Mouse (Mus musculus) thymus, postnatal 14 days (tissue): ENCODE results near the gene Boc.
A peak's percentile ranks its signal among the peaks of the same experiment; 100 is the strongest.

Experiments
- DNase-seq: peaks from one replicate; pipeline ENCODE4 v3.0.0; 2021

Gene Boc

DNA sequence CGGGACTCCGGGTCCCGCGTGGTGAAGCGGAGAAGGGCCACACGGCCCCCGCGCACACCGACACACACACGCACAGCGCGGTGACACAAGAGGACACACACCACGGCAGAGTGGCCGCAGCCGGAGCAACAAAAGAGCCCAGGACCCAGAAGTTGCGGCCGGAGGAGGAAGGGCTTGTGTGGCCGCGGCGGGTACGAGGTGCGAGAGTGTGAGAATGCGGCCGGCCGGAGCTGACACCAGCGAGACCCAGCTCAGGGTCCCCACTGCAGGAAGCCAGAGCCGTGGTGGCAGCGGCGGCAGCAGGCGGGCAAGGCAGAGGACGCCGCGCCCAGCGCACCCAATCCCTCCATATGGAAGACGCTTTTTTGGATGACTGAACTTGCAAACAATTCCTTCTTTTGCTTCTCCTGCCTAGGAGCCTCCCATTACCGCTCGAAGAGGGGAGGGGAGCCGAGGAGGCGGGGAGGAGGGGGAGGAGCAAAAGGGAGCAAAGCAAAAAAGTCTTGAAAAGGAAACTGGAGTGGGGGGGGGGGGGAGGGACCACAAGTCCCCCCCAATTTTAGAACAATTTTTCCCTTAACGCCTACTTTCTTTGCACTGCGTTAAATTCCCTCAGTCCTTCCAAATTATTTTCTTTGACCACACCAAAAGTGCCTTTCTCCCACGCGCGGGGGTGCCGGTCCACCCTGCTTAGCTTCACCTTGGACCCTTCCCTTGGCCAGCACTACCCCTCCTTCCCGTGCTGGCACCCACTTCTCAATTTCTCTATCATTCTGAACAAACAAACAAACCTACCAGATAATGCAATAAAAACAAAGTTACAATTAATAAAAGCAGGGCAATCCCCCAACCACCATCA, at the start of gene Boc:
Boc (minus strand) TSS at position 427 of the 859 bp plus-strand sequence.
- DNase-seq, result peak; percentile 15

DNA sequence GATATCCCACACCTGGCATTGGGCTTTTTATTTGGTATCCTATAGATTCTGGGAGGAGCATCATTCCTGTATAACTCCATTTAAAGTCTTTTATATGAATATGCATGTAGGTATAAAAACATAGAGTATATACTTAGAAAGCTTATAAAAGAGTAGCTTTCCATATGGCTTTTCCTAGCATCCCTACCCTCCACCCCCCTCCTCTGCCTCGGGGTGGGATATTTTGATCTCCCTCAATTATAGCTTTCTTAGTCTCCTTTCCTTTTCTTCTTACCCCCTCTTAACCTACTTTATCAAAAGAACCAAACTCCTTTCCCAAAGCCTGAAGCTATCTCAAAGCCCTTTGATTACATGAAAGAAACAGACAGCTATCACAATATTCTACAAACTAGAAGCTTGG, 47.9 kb upstream of the Boc start:
- no peak for DNase-seq

DNA sequence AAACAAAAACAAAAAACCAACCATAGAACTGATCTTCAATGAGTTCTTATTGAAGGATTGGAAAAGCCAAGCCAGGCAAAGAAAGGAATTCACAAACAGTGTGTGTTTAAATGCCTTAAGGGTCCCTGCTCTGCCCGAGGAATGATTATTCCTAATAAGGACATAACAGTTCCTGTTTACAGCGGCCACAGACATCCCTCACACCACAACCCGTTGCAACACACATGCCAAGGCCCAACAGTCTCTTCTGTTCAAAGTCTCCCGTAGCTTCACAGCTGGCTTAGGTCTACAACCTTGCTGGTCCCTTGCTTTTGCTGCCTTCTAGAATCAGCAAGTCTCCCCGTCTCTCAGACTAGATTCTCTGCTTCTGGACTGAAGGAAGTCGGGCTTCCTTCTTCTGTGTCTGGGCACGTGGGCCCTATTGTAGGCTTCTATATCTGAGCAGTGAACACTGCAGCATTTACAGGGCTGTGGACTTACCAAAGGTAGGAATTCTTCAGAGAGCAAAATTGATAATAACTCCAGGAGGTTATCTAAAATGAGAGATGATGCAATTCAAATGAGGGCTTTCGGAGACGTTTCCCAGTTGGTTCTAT, 45.4 kb upstream of the Boc start:
- no peak for DNase-seq

DNA sequence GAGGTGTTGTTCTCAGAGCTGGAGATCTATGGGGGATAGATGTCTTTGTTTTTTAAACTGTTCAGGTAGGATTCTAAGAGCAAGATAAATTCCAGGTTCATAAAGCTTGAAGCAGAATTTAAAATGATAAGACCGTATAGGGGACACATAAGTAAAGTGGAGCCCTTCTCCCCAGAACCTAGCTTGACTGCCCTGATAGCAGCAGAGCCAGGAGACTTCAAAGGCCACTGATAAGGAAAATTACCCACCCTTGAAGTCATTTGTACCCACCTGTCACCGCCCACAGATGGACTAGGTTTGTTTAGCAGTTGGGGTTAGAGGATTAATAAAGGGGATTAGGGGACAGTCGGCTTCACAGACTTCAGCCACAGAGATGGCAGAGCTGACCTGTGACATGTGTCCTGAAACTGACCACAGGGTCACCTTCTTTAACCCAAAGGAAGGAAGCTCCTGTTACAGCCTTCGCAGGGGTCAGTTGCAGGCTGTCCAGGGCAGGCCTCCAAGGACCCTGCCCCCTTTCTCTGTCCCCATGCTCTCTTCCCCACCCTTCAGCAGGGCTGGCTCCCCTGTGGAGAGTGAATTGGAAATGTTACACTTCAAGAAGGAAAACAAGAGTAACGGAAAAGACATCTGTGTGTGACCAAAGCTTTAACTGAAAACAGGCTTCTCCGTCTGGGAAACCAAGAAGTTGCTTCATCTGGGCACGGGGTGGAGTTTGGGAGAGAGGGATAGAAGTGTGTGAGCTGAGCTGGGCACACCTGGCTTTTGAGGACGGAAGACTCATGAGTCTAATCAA, 43.5 kb upstream of the Boc start:
- DNase-seq, result no peak

DNA sequence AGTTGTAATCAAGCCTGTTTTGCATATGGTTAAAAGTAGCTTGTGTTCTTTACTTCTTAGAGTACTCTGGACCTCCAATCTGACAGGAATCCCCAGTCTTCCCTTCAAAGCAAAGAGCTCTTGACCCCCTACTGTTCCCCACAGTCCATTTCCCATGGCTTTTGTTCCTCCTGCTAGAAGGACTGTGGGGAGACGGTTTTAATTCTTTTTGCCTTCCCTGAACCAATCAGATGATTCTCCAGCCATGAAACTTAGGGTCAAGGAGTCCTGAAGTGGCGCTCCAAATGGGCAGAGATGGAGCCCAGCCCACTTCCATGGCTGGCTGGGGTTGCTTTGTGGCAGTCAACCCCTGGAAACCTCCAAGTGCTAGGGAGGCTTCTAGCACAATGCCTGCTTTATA, 42.5 kb upstream of the Boc start:
- DNase-seq, result no peak

DNA sequence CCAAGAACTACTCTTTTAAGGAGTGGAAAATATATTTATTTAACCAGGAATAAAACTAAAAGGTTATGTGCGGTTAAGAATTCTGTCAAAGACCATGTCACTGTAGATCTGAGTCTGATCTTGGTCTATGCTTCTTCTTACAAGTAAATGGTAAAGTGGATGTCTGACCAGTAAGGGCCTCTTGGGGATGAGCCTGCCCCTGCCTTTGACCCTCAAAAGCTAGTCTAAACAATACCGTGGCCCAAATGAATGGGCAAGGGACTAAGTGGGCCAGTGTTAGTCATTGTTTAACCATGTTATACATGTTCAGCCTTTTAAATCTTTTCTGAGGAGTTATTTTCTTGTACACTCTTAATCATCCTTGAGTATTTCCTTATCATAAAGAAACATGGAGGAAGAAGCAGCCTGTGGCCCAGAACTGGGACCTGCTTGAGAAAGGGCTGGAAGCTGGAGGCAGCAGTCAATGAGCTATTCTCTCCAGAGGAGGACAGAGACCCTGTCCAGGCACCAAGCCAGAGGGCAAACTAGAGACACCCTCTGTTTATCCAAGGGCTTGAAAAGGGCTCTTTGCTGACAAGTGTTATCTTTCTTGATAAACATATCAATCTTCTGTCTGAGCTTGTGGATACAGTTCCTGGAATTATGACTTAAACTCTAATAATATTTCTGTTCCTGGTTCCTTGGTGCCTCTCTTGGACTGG, 38.6 kb upstream of the Boc start:
- no peak for DNase-seq

DNA sequence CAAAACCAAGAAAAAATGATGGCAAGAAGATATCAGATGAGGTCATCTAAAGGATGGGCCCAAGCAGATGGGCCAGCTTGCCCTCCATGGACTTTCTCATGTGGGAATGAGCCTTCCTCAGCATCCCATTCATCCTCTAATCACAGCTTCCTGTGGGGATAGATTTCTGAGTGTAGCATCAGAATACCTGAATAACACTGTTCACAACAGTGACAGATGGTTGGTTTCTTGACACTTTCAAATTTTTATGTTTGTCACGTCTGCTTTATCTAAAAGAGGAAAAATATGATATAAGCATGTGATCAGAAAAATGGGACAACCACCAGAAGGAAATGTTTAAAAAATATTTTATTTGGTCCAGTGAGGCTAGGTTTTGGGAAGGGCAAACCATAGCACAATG, 30.8 kb upstream of the Boc start:
- no peak for DNase-seq

DNA sequence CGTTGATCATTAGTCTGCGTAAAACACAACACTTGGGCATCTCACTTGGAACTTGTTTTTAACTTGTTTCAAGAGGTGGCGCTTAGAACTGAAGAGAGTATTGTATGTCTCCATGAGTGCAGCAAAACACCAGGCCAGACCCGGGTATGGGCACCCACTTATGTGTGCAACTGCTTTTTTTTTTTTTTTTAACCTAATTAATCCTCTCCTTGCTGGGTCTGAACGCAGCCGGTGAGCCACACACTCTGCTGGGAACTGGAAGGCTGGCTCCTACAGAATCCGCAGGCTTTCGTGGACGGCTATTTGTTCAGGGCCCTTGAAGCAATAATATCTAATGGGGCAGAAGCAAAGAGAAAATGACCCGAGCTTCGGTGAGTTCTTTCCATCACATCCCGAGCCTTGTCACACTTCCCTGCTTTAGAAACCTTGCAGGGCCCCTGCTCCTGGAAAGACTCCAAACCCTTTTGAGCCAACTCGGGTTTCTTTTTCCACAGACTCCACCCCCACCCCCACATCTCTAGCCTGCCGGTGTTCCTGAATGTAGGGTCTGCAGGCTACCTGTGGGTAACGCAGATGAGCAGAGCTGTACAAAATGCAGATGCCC, 20.8 kb upstream of the Boc start:
- DNase-seq, result no peak

DNA sequence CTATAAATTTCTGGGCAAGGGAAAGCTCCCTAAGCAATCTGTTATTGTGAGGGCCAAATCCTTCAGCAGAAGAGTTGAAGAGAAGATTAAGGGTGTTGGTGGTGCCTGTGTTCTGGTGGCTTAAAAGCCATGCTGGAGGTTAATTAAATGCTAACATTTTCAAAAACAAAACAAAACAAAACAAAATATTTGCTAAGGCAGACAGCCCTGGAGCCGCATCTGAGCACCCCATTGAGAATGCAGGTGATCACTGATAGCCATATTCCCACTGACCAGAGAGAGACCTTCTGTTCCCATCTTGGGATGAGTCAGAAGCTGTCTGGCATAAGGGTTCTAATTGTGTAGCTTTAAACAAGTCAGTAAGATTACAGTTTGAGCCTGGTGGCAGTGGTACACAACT, 19.9 kb upstream of the Boc start:
- DNase-seq, result no peak

DNA sequence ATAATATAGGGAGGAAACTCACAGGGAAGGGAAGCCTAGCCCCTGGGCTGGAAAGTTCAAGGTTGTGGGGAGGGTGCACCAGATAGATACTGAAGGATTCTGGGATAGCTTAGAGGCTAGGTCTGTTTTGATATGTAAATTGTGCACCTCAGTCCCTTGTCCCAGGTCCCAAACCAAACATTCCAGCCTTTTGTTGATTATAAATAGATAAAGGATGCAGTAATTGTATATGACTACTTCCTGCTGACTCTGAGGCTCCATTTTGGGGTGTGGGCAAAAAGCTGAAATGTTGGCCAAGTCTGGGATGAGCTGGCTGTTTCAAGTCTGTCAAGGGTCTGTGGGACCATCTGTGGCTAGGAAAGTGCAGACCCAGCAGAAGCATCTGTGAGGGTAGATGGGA, 9.4 kb upstream of the Boc start:
- no peak for DNase-seq

DNA sequence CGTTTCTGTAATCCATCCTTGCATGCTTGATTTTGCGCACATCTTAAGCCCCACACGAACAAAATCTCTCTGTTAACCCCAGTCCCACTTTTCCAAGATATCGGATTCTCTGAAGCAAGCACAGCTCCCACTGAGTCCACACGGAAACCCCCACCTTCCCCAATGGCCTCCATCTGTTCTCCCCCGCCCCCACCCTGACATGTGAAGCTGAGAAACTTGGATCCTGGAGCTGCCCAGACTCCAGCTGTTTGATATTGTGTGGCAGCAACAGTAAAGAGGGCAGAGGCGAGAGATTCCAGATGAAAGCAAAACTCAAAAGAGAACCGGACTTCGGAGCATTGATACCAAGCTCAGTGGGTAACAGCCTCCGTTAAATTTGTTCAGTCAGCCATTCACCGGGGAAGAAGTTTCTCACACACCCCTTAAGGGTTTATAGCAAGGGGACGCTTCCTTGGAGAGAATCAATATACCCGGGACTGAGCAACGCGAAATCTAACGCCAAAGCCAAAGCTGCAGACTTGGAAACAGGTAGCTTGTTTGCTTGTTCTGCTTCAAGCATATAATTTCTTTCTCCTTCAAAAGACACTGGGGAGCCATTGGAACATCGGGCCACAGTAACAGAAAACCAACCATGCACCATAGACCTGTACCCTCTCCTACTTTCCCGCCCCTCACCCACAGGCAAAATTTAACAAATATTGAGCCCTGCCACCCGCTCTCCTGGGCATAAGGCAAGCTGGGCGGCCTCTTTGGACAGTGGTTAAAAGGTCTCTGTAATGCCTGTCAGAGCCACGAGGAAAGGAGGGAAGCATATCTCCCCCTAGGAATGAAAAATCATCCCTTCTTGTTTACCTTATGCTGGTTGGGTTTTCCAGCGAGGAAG, 6.9 kb upstream of the Boc start:
- no peak for DNase-seq

DNA sequence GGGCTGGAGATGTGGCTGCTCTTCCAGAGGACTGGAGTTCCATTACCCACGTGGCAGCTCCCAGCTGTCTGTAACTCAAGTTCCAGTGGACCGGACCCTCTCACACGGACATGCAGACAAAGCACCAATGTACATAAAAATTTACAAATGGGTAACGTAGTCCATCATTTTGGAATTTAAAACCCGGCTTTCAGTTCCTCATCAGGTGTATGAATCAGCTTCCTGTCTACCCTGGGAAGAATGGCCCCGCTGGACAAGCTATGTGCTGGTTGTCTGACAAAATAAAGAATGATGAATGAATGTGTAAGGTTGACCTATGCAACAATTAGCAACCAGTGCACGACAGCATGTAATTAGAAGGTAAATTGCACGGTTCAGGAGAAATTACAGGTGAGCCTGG, 5.7 kb upstream of the Boc start:
- DNase-seq, result no peak

DNA sequence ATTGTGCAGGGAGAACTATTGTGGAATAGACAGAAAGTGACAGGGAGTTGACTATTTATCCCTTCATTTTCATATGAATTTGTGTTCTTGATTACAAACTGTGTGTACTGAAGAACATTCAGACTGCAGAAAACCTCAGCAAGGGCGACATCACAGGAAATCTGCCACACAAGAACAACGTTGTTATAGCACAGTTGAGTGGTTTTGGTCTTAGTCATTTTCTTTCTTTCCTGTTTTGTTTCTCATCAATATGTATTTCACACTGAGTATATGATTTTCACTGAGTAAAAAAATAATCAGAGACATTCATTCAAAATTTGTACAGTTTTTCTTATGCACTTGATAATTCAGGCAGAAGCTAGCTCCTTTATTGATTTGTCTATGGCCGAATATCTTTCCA, 3.4 kb upstream of the Boc start:
- DNase-seq, result no peak

DNA sequence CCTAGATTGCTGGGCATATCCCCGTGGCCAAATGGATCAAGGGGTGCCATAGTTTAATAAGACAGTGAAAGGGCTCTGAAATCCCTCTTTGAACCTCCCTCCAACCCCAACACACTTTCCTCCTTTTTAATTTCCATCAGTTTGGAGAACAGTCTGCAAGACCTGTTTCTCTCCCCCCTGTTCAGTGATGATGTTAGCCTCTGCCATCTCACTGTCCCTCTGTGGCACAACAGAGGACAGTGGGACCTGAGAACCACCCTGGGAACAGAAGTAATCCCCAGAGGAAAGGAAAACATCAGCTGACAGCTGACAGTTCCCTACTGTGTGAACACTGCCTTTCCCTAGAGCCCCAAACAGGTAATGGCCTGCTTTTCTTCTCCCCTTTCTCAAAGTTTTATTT, 1.5 kb upstream of the Boc start:
- DNase-seq, result no peak

DNA sequence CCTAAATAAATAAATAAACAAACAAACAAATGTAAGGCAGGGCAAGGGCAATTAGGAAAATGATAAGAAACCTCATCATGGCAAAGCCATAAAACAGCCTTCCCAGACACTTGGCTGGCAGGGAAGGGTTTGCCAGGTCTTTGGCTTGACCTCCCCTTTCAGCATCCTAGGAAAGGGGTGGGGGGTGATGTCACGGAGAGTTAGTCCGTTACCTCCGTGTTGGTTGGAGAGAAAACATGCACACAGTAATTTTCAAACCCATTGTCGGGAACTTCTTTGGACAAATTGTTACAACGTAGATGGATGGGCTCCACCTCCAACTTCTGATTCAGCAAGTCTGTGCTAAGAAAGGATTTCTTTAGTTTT, 616 bp upstream of the Boc start:
- no peak for DNase-seq

DNA sequence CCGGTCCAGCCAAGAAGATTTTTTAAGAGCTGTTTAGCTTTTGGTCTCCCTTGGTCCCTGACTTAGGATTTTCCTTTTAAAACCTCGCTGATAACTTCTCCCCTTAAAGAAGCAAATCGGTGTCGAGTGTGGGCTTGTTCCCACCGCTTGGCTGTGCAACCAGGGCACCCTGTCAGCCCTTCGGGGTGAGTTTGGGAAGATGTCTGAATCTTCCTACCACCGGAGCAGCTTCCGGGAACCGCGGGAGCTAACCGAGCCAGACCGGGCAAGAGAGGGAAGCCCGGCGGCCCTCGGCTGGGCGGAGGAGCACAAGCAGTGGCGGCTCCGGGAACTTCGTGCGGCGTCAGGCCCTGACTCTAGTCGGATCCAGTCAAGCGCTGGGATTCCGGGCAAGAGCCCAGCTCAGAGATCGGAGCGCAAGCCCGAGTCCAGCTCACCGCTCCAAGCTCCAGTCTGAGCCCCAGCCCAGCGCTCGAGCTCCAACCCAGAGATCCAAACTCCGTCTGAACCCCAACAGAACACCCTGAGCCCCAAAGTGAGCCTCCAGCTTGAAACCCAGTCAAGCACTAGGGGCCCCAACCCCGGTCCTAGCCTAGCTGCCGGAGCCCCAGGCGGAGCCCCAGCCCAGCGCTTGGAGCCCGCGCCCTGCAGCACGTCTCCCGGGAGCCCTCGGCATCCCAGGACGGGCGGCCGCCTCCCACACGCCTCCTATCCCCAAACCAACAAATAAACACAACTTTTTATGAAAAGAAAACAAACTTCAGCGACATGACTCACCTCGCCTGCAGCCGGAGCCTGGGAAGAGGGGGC, 831 bp downstream of the Boc start:
- DNase-seq, result no peak

DNA sequence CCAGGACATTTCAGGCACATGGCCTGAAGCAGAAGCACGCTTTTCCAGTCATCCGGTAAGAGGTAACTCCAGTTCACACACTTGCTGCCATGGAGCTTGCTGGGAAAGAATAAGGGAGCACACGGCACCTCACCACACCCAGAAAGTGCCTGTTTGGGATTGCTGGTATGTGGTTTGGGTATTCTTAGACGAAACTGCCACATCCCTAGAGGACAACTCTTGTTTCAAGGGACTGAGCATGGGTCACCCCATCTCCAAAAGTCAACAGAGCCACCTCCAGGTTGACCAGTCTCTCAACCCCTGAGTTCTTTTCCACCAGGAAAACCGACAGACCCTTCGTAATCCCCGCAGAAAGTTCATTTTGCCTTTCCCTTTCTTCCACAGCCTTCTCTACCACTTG, 1.6 kb downstream of the Boc start:
- no peak for DNase-seq

DNA sequence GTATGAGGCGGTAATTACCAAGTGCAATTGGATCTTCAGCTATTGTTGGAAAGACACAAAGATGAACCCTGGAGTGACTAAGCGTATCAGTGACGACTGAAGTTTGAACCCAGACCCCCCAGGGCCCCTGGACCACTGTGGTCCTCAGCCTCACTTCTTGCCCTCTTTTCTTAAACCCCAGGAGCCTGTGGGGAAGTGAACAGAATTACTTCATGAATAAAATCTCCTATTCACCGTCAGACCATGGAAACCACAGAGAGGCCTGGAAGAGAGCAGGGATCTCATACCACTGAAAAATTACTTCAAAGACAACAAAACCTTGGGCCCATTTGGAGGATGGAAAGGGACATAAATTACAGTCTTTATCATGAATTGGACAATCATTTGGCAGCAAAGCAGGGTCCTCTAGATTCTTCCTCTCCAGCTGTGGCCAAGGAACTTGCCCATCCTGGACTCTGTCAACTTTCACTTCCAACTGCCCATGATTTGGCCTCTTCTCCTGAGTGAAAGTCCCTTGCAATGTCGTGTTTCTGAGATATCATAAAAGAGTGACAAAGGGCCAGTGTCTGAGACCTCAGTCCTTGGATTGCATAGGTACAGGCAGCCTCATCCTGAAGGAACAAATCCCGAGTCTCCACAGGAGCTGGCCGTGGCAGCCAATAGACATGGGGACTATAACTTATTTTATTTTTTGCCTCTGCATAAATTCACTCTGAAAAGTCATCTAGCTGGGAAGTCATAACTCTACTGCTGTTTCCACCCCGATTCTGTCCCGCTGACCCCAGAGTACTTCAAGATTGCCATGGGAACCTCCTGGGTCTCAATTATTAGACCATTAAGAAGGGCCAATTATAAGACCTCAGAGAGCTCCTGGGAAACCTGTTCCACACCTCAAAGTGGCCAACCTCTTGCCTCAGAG, 2.6 kb downstream of the Boc start:
- no peak for DNase-seq

DNA sequence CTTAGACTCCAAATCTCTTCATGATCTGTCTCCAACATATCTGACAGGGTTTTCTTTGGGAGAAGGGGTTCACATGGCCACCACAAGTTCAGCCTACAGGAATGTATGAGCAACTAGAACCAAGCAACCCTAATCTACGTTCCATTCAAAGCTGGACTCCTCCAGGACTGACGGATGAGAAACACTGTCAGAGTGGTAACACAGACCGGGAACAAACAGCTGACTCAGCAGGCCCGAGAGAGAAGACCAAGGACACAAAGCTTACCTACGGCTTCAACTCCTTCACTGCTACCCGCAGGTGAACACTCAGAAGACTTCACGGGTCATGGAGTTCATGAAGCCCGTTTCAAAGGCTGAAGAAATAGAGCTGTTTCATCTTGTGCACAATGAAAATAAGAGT, 4.8 kb downstream of the Boc start:
- no peak for DNase-seq

DNA sequence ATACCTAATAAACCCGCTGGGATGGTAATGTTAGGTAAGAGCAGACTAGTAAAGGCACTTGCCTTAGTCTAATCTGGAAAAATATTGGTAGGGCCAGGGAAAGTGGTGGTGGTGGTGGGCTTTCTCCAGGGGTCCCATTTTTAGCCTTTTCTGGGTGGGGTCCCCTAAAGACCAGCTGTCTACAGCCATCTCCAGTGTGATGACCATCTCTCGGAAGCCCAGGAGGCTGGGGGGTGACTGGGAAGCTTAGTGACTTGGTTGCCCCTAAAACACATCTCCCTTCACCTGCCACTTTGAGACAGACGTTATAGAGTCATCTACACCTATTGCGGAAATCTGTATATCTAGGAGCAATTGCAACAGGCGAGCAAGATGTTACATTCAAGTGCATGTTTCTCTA, 6.0 kb downstream of the Boc start:
- DNase-seq, result no peak
